Mouse (Mus musculus): ENCODE data around the gene Arhgef12.

DNA sequence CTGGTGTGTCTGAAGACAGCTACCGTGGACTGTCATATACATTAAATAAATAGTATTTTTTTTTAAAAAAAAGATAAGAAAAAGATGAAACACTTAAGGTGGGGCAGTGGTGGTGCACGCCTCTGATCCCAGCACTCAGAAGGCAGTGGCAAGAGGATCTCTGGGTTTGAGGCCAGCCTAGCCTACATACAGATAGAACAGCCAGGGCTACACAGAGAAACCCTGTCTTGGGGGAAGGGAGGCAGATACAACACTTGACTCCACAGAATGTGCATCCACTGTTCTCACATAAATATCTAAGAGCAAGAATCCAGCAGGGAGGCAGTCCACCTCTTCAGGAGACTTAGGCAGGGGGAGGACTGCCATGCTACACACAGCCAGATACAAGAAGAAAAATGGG lies 4.1 kb downstream of the Arhgef12 start:
- TF ChIP-seq POLR2A (IDR thresholded peaks at IDR 0.05; ENCODE audit: borderline replicate concordance, control insufficient read depth, low read depth, low read length) (no peak), CTCF (IDR thresholded peaks at IDR 0.05; ENCODE audit: control insufficient read depth, insufficient read depth, low read length) (no peak)

Data from bone marrow, adult 2 months (tissue).